Comparison of ENCODE assay signal across 8 mouse cellular contexts in genomic region chr4:101263968-101264740, GRCm38 (mm10). TPM values are rescaled to one million over a fixed set of nuclear protein-coding genes. Genes with fewer than 3 reads are reported as not detected.
DNase-seq lines count a peak whose midpoint lies in the region; ATAC-seq and TF ChIP-seq lines count a peak whose summit lies in the region.

No protein-coding gene starts in this region.

- peaks cover 46% of the 10 kb centered on the region for H3K4me1 ChIP-seq in erythroblast, embryonic 14.5 days (ENCODE audit: control insufficient read depth)
- peaks cover 2% of the 10 kb centered on the region; the same call in 1 of the 2 replicates for H3K4me1 ChIP-seq in limb, embryonic 11.5 days (ENCODE audit: control insufficient read depth, insufficient read depth, low read length)
- no peaks in the 10 kb centered on the region for H3K4me1 ChIP-seq in midbrain, postnatal 0 days (ENCODE audit: insufficient read depth, low read length)

- no peaks in the 10 kb centered on the region for H3K9me3 ChIP-seq in erythroblast, embryonic 14.5 days (ENCODE audit: control insufficient read depth, low read length)
- H3K9me3 ChIP-seq in limb, embryonic 11.5 days (ENCODE audit: control insufficient read depth, low read length), result no peaks in the 10 kb centered on the region
- H3K9me3 ChIP-seq in midbrain, postnatal 0 days (ENCODE audit: low read length), result no peaks in the 10 kb centered on the region

- peak; percentile 13 to 40 for DNase-seq in left cerebral cortex, postnatal 14 days (ENCODE audit: low spot score in 2 of 2)
- DNase-seq in left cerebral cortex, postnatal 4 days, result no peak
- peak; percentile 22 for DNase-seq in WW6 (ENCODE audit: low read depth, low spot score)
- no peak for DNase-seq in limb, embryonic 11.5 days (ENCODE audit: low spot score)
- DNase-seq in midbrain, postnatal 0 days (ENCODE audit: low spot score), result no peak
- no peak for DNase-seq in layer of hippocampus, adult 8-10 months (ENCODE audit: low spot score in 2 of 2)
- DNase-seq in urinary bladder, adult 18-20 months (ENCODE audit: low spot score in 2 of 2), result no peak

- intact Hi-C loops in left cerebral cortex, postnatal 14 days (cut with DNase I), result loop anchor here (5.0 kb wide), 1 partner anchor 67 kb away; no protein-coding TSS in a partner anchor
- intact Hi-C loops in left cerebral cortex, postnatal 4 days (cut with DNase I), result loop anchor here (10.0 kb wide), 1 partner anchor 59 kb away; no protein-coding TSS in a partner anchor

- H3K4me2 ChIP-seq in limb, embryonic 11.5 days (ENCODE audit: low read depth, severe bottlenecking), result peak overlapping the region; percentile 79
- peak overlapping the region; percentile 68 for H3K4me2 ChIP-seq in midbrain, postnatal 0 days (ENCODE audit: low read depth, low read length, poor library complexity, severe bottlenecking)

- H3K4me3 ChIP-seq in erythroblast, embryonic 14.5 days (replicated peaks), result peak overlapping the region; percentile 88
- peak overlapping the region; percentile 95 for H3K4me3 ChIP-seq in limb, embryonic 11.5 days (ENCODE audit: low read depth, low read length)
- H3K4me3 ChIP-seq in midbrain, postnatal 0 days (ENCODE audit: low read depth, low read length), result peak overlapping the region; percentile 97

- ATAC-seq in limb, embryonic 11.5 days (ENCODE audit: insufficient number of reproducible peaks, low FRiP score, low TSS enrichment, low read depth), result 0 out of 2 replicates have a peak, but pooled peaks have one; percentile 6
- peak; percentile 44; the same call in 1 of the 2 replicates for ATAC-seq in midbrain, postnatal 0 days (ENCODE audit: low FRiP score)

- TF ChIP-seq CTCF in midbrain, postnatal 0 days (IDR thresholded peaks at IDR 0.05), result no peak

- H3K9ac ChIP-seq in limb, embryonic 11.5 days (ENCODE audit: low read length), result peak overlapping the region; percentile 87
- peak overlapping the region; percentile 90 for H3K9ac ChIP-seq in midbrain, postnatal 0 days (replicated peaks; ENCODE audit: low read length, poor library complexity, severe bottlenecking)

- peaks cover 3% of the 10 kb centered on the region; the same call in 1 of the 2 replicates for H3K36me3 ChIP-seq in erythroblast, embryonic 14.5 days (ENCODE audit: control insufficient read depth)
- H3K36me3 ChIP-seq in limb, embryonic 11.5 days (ENCODE audit: control insufficient read depth, insufficient read depth, low read length), result no peaks in the 10 kb centered on the region
- no peaks in the 10 kb centered on the region for H3K36me3 ChIP-seq in midbrain, postnatal 0 days (ENCODE audit: insufficient read depth, low read length)

- no peak overlapping the region for H3K27ac ChIP-seq in limb, embryonic 11.5 days (replicated peaks; ENCODE audit: low read depth, low read length)
- peak overlapping the region; percentile 73 for H3K27ac ChIP-seq in midbrain, postnatal 0 days (ENCODE audit: low read depth, low read length)

- 5% methylated on average over 26 of the region's 26 CpGs for WGBS in limb, embryonic 11.5 days
- whole genome bisulfite sequencing in midbrain, postnatal 0 days, result 8% methylated on average over 26 of the region's 26 CpGs

- no peaks in the 10 kb centered on the region for H3K27me3 ChIP-seq in erythroblast, embryonic 14.5 days (ENCODE audit: control insufficient read depth)
- no peaks in the 10 kb centered on the region for H3K27me3 ChIP-seq in limb, embryonic 11.5 days (ENCODE audit: control insufficient read depth, insufficient read depth, low read length)
- H3K27me3 ChIP-seq in midbrain, postnatal 0 days (ENCODE audit: insufficient read depth, low read length), result no peaks in the 10 kb centered on the region

RNA-seq across cellular contexts. Expression of gene Jak1, which starts 0.9 kb away (rescaled TPM):
- 100 to 1,000 TPM; 117 to 120 TPM for total RNA-seq in left cerebral cortex, postnatal 14 days (2021)
- total RNA-seq in left cerebral cortex, postnatal 4 days (2021), result 100 to 1,000 TPM; 103 to 106 TPM
- 7.1 and 8.9 TPM in 2 replicates for polyA plus RNA-seq in erythroblast, embryonic 14.5 days (2012)
- 61.3 and 61.5 TPM in 2 replicates for polyA plus RNA-seq in limb, embryonic 11.5 days (2014; fragmentation: Nextera tagmentation; extraction: Ambion mirVana)
- total RNA-seq in midbrain, postnatal 0 days (2014; rRNA removed), result 76.1 and 87.5 TPM in 2 replicates
- 82.7 and 91.9 TPM in 2 replicates for polyA plus RNA-seq in midbrain, postnatal 0 days (2015; fragmentation: Nextera tagmentation; extraction: Ambion mirVana)
- 100 to 1,000 TPM; 118 to 133 (median 127) TPM for total RNA-seq in layer of hippocampus, adult 8-10 months (2022)

Comparison
In these comparisons a context has a peak if more than half of its experiments do, and no peak if none do; other contexts are left out.
1. DNase-seq: peak in left cerebral cortex, postnatal 14 days (2 of 2) and WW6 (single experiment); none in left cerebral cortex, postnatal 4 days (single experiment), limb, embryonic 11.5 days (single experiment), midbrain, postnatal 0 days (single experiment), layer of hippocampus, adult 8-10 months (0 of 2) and urinary bladder, adult 18-20 months (0 of 2).
2. Peak in every context shown above with its lines, with median percentiles within 50 percentile points of each other: H3K4me3 ChIP-seq.